1 mouse cellular context compared by ENCODE assay signal in the genomic region with DNA sequence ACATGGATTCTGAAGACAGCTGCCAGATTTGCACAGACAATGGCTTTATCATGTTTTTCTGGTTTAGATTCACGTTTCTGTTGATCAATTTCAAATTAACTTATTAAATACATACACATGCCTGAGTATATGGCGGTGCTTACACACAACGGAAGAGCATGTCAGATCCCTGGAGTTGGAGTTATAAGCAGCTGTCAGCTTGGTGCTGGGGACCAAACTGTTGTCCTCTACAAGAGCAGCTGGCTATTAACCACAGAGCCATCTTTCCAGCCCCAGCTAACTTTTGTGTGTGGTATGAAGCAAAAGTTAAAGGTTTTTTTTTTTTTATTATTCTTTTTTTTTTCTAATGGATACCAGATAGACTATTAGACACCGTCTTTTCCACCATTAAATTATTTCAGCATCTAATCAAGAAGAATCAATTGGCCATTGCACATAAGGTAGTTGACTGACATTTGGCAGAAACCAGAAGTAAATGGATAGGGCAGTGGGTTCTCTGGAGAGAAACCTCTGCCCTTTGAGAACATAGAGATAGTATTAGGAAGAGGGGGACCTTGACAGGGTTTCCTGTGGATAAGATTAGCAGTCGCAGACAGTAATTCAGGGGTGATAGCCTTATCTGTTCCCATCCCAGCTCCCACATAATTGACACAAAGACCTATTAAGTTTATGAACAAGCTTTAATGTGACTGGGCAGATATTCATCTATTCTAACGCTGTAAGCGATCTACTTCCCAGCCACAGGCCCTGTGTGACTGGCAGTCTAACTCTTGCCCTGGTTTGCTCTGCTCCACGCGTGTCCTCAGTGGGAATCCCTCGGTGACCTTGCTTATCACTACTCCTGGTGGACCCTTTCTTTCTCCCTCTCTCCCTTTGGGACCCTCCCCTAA.
TF ChIP-seq lines count a peak whose summit lies in the region.

No protein-coding gene starts in this region.

TF ChIP-seq in MEL, 35 proteins besides CTCF, POLR2A, EP300 and RAD21 (continued from another document):
- TF ChIP-seq ZNF384 (IDR thresholded peaks at IDR 0.05; ENCODE audit: low read depth, low read length) (peak; percentile 39; the same call in 1 of the 2 replicates), ETS1 (IDR thresholded peaks at IDR 0.05; ENCODE audit: low read depth, low read length) (0 out of 2 replicates have a peak, but pooled peaks have one; percentile 42), ZKSCAN1 (IDR thresholded peaks at IDR 0.05; ENCODE audit: low read depth, low read length) (no peak), SMC3 (IDR thresholded peaks at IDR 0.05; ENCODE audit: low read depth, low read length) (no peak), MEF2A (IDR thresholded peaks at IDR 0.05; ENCODE audit: extremely low read depth, insufficient replicate concordance, low read depth, low read length, poor library complexity, severe bottlenecking) (no peak), MAFK (IDR thresholded peaks at IDR 0.05; ENCODE audit: borderline replicate concordance, low read depth, low read length) (no peak), POLR2AphosphoS5 (IDR thresholded peaks at IDR 0.05; ENCODE audit: borderline replicate concordance, low read depth, low read length) (no peak), POLR2AphosphoS2 (IDR thresholded peaks at IDR 0.05; ENCODE audit: low read length) (no peak), TBP (IDR thresholded peaks at IDR 0.05; ENCODE audit: low read depth, low read length) (no peak), HCFC1 (IDR thresholded peaks at IDR 0.05; ENCODE audit: low read depth, low read length) (no peak), CHD2 (IDR thresholded peaks at IDR 0.05; ENCODE audit: low read length) (no peak), TCF12 (IDR thresholded peaks at IDR 0.05; ENCODE audit: low read depth, low read length) (peak; percentile 80), GABPA (IDR thresholded peaks at IDR 0.05; ENCODE audit: low read depth, low read length) (no peak), NRF1 (IDR thresholded peaks at IDR 0.05; ENCODE audit: insufficient read depth, low read depth, low read length, poor library complexity, severe bottlenecking) (no peak), MAZ (IDR thresholded peaks at IDR 0.05; ENCODE audit: low read depth, low read length) (no peak), MAX (IDR thresholded peaks at IDR 0.05; ENCODE audit: low read length) (no peak), GATA1 (IDR thresholded peaks at IDR 0.05; ENCODE audit: low read depth, low read length) (peak; percentile 91), CHD1 (IDR thresholded peaks at IDR 0.05; ENCODE audit: low read depth, low read length) (no peak)
